Mouse (Mus musculus) retina, embryonic 14.5 days (tissue): ENCODE measurements at regions not wholly inside any gene's neighbourhood (a gene's known extent, or its start where the extent isn't known, plus 50 kb on each side); places are given as distances from the start of the nearest gene placed in this dataset.

Source experiments
- DNase-seq: peaks from one replicate; pipeline ENCODE4 v3.0.0-alpha.2; 2015; ENCODE audit warnings: low spot score

GRCm38 (mm10) chr16:5380626-5381025 lies 124.8 kb upstream of the Eef2kmt start:
- DNase-seq, result no peak

DNA sequence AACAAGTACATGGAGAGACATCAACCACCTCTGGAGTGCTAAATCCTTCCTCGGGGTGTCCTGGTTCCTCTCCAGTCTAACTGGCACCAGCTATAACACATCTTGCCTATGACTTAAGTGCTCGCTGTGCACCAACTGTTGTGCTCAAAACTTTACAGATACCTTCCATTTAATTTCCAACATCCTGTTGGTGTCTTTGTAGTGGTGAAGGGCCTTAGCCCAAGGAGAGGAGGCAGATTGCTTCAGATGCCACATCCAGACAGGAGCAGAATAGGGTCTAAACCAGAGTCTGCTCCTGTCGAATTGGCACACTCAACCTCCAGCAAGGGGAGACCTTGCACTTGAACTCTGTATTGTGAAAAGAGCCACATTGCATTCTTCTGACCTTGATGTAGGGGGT lies 121.2 kb upstream of the Eef2kmt start:
- no peak for DNase-seq

GRCm38 (mm10) chr16:5374818-5375605 lies 119.2 kb upstream of the Eef2kmt start:
- no peak for DNase-seq

DNA sequence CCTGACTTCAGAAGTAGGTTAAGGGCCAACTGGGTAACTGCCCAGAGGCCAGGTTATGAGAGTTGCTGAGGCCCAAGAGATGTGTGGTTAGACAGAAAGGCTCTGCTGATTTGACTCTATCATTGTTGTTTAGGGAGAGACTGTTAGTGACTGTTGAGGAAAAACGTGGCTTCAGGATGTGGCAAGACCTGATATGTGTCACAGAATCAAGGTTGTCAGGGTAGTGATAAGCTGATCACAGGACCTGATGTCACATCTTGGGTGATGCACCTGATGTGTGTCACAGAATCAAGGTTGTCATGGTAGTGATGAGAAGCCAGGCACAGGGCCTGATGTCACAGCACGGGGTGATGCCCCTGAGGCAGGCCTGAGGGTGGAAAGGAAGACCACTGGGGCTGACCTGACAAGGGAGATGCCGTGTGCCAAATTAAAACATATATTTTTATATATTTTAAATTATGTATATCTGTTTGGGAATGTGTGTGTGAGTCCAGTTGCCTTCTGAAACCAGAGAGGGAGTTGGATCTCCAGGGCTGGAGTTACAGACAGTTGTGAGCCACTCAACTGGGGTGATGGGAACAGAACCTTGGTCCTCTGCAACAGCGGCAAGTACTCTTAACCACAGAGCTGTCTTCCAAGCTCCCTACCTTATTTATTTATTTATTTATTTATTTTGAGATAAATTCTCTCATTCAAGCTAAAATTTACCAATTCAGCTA lies 115.6 kb upstream of the Eef2kmt start:
- no peak for DNase-seq

DNA sequence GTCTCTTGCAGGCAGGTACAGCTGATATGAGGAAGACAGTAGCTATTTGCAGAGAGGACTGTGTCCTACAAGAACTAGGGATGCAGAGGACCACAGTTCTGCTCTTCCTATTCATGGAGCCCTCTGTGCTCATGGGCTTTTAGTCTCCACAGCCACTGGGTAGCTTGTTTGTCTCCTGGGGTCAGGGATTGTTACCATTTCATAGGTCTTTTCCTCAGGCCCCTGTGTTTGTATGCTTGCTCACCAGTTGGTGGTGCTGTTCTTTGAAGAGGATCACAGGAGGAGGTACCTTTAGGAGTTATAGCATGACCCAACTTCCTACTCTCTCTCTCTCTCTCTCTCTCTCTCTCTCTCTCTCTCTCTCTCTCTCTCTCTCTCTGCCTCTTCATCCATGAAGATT lies 114.7 kb upstream of the Eef2kmt start:
- DNase-seq, result no peak

DNA sequence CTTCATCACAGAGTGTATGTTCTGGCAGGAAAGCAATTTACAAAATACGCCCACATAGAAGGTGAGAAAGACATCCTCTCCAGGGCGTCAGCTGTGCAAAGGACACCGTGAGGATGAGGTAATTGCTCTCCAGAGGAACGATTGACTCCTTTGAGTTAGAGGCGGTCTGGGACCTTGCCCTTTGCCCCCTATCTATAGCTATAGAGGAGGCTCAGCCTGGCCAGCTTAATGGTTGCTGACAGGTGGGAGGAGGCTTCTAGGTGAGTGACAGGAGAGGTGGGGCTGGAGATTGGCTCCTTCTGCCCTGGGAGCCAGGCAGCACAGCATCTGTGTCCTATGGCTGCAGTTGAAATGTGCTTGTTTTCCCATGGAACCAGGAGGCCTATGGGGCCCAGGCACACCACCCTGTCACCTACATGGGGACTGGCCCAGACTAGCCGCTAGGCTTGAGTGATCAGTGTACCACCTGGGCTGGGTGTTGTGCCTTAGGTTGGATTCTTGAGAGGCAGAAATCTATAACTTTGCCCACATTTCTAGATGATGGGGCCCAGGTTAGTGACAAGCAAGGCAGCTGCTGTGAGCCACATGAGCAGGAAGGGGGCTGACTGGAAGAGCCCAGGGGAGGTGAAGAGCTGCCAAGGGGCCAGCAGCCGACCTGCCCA lies 113.2 kb upstream of the Eef2kmt start:
- DNase-seq, result peak; percentile 69

- no peak for DNase-seq
These were observed 112.6 kb upstream of the Eef2kmt start for GRCm38 (mm10) chr16:5368357-5368756.

DNA sequence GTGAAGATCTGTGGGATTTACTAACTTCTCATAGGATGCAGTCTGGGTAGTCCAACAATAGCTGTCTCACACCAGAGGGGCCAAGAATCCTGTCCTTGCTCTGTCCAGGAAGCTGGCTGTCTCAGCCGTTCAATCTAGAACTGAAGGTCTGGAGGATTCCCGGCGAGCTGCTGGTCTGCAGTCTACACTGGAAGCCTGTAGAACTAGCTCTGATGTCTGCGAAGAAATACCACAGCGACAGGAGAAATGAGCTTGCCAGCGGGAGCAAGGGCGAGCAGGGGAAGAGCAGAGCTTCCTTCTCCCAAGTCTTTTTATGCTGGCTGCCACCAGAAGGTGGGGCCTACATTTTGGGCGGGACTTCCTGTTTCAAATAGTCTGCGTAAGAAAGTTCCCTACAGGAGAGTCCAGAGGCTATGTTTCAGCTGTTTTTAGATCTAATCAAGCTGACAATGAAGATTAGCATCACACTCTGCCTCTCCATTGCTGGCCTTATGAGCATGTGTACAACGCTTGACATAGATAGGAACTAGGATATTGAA lies 111.9 kb upstream of the Eef2kmt start:
- DNase-seq, result no peak

GRCm38 (mm10) chr16:5366021-5366420 lies 110.2 kb upstream of the Eef2kmt start:
- DNase-seq, result no peak

- DNase-seq, result no peak
These were observed 107.3 kb upstream of the Eef2kmt start for GRCm38 (mm10) chr16:5363007-5363570.

DNA sequence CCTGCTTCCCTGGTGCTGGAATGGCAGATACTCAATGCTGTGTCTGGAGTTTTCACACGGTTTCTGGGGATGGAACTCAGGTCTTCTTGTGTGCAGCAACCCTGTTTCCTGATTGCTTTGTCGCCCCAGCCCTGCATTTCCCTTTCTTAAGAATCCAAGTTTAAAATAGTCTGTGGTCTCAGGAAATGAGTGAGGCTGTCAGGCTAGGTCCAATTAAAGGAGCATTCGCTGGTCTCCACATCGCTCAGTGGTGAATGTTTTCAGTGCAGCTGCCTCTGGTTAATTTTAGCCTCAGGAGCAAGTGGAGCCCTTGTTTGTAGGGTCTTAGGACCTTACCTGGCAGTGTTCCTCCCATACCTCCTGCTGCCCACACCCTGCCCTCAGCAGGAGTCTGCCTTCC lies 103.4 kb upstream of the Eef2kmt start:
- DNase-seq, result no peak

DNA sequence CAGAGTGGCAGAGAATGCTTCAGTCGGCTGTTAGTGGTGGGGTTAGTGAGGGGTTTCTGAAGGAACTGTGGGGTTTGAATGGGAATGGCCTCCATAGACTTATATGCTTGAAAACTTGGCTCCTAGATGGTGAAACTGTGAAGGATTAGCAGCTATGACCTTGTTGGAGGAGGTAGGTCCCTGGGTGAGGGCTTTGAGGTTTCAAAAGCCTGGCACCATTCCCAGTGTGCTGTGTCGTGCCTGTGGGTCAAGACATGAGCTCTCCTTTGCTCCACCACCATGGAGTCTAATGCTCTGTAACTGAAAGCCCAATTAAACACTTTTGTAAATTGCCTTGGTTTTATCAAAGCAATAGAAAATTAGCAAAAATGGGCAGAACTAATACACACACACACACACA lies 98.1 kb upstream of the Eef2kmt start:
- DNase-seq, result no peak

DNA sequence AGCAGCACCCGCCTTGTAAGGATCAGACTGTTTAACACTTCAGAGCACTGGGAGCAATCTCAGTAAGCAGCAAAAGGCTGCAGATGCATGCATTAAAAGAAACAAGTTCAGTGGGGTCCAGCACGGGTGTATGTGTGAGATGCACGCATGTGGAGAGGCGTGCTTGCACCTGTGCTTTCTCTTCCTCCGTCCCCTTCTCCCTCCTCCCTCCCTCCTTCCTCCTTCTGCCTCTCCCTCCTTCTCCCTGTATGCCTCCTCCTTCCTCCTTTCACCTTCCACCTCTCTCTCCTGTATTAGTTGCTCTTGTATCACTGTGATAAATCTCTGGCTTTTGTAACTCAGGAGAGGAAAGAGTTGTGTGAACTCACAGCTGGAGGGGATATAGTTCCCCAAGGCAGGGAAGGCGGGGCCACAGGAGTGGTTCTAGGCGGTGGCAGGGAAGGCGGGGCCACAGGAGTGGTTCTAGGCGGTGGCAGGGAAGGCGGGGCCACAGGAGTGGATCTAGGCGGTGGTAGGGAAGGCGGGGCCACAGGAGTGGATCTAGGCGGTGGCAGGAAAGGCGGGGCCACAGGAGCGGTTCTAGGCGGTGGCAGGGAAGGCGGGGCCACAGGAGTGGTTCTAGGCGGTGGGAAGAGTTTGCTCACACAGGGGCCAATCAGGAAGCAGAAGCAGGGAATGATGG lies 96.2 kb upstream of the Eef2kmt start:
- DNase-seq, result peak; percentile 73

GRCm38 (mm10) chr16:5347151-5347550 lies 91.4 kb upstream of the Eef2kmt start:
- no peak for DNase-seq

DNA sequence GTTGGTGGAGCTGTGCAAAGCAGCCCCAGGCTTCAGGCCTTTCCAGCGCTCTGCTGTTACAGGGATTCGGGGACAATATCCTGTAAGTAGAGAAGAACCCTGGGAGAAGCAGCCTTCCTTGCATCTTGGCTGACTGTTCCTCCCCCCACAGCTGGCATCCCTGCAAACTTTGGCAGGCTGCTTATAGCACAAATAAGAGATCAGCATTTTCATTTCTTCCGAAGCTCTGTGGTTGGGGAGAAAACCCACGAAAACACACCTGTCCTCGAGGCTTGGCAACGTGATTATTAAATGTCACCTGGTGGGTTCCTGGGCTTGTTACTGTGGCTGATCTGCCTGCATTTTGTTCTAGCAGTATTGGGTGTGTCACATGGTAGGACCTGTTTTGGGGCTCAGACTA lies 86.5 kb upstream of the Eef2kmt start:
- DNase-seq, result no peak

DNA sequence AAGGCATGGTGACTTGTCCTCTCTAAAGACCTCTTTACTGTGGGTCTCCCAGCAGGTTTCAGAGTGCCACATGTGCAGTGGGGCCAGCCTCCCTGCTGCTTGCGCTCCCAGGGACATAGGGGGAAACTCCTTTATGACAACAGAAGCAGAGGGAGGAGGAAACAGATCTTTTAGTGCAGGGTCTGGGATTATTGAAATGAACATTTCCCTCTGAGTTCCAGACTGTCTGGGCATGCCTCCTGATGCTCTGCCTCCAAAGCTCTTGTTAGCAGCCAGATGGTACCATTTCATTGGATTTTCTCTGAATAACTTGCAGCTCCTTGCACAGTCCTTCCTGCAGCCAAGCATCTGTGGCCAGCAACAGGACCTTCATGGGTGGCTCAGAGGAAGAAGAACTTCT lies 60.5 kb upstream of the Eef2kmt start:
- no peak for DNase-seq

DNA sequence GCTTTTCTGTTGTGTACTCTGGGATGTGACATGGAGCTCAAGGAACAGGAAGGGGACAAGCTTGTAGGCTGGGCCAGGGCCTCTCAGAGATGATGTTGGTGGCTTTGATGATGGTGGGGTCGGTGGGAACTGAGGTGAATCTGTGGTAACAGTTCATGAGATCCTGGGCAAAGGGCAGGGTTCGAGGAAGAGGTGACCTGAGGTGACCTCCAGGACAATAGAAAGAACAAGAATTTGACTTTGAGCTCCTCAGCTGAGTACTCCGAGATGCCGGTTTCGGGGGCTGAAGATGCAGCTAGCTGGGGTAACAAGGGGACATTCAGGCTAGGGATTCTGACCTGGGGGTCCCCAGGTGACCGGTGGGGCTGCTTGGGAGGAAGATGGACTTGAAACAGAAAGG lies 57.5 kb upstream of the Eef2kmt start:
- DNase-seq, result no peak

DNA sequence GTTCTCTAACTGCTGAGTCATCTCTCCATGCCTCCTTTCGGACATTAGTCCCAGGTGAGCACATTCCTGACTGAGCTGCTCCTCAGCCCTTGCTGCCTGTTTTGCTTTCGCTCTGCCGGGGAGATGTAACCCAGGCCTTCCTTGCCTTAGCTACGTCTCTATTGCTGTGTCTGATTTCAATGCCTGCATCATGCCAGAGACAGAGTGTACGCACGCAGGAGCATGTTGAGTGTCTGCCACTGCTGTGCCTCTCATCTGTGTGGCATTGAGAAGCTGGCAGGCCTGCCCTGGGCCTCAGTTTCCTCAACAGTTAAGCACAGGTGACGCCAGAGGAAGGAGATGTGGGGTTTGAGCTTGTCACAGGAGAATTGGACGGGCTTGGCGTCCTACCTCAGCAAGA lies 55.7 kb upstream of the Eef2kmt start:
- DNase-seq, result no peak

- no peak for DNase-seq
These were observed 55.0 kb upstream of the Eef2kmt start for GRCm38 (mm10) chr16:5310736-5311135.

- no peak for DNase-seq
These were observed 52.0 kb upstream of the Eef2kmt start for GRCm38 (mm10) chr16:5307761-5308160.

- DNase-seq, result no peak
These were observed 51.4 kb upstream of the Eef2kmt start for GRCm38 (mm10) chr16:5307249-5307605.
